Mouse (Mus musculus) thymus, postnatal 10 days (tissue): ENCODE data around the gene Mal.
A peak's percentile ranks its signal among the peaks of the same experiment; 100 is the strongest.

Experiments
- DNase-seq, 2 experiments: peaks; one replicate each; pipeline ENCODE4 v3.0.0; 2021; ENCODE audit warnings: low spot score in 2 of 2

The Mal gene

GRCm38 (mm10) chr2:127656086-127656720 is at the start of gene Mal:
Mal (minus strand) TSS chr2:127656695.
- no peak for DNase-seq

DNA sequence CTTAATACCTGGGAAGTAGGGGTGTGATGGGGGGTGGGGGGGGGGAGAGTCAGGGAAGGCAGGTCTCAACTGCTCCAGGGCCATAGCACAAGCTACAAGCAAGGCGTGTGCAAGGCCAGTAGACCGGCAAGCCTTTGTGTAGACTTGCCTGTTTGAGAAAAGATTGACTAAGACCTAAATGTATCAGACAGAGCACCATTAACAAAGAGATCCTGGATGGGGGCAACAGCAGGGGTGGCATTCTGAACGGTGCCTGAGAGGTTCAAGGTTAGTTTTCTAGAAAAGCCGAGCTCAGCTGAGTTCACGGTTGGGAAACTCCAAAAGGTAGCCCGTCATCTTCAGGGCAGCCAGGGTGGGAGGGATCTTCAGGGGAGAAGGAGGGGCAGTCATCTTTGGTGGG is 48.8 kb upstream of the Mal start:
- no peak for DNase-seq

DNA sequence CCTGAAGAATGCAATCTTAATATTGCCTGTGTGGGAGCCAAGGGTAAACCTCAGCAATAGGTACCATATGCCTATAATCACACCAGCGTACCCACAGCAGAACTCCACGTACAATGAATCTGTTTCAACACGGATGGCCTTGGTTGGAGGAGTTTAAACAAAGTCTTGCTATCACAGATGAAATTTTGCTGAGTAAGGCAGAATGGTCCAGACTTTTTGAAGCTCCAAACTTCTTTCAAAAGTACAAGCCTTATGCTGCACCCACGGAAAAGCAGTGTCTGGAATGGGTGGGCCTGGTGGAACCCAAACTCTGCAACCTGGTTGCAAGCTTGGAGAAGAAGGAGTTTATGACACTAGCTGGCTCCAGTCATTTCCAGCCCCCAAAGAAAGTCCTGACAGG is 32.7 kb upstream of the Mal start:
- DNase-seq, result no peak

DNA sequence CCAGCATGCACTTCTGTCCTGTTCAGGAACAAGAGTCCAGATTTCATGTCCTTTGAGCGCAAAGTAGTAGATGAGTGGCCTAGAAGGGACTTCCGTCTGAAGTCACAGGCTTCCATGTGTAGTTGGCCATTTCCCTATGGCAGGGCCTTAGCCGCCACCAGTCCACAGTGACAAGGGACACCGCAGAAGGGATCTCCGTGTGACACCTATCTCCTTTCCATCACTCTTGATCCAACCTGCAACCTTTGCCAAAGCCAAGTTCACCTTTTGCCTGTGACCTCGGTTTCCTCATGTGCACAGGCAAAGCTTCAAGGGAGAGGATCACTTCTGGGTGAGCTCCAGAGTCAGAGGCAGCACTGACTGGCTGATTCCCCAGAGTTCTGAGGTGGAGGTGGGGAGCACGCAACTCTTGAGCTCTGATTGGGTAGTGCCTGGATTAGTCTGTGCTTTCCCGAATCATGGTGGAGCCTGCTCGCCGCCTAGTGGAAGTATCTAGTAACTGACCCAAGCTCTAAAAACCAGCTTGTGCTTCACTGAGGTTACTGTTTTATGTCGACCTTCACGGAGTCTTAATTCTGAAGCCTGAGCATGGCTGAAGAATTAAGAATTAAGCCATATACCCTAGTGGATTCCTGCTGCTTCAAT is 27.3 kb upstream of the Mal start:
- DNase-seq, result peak; percentile 28 to 45

DNA sequence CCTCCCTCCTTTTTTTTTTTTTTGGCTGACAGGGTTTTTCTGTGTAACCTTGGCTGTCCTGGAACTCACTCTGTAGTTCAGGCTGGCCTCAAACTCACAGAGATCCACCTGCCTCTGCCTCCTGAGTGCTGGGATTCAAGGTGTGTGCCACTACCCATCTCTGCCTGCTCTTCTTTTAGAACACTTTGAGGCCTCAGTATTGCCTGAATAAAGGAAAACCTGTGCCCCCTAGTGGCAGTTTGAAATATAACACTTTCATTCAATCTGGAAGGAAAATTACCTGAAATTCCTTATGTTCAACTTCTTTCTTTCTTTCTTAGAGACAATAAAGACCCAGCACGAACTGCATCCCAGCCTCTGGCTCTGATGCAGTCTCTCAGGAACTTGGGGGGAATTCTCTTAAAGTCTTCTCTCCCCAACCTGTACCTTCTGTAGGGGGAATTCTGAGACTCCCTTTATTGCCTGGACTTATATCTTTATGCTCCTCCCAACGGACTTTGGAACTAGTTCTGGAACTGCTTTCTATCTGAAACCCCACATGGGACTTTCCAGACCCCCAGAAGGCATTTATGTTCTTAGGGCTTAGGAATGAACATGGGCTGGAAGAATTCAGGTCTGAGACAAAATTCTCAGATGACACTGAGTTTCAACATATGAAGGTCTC is 11.5 kb upstream of the Mal start:
- peak in 1 of 2 experiments; percentile 43 for DNase-seq

DNA sequence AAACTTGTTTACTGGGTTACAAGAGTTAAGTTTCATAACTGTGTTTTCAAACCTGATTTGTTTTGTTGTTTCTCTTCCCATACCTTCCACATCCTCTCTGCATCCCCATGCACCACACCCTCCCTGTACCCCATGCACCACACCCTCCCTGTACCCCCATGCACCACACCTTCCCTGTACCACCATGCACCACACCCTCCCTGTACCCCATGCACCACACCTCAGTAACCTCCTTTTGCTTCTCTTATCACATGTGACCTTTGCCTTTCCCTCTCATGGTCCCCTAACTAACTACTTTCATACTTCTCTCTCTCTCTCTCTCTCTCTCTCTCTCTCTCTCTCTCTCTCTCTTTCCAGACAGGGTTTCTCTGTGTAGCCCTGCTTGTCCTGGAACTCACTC is 10.5 kb upstream of the Mal start:
- no peak for DNase-seq

DNA sequence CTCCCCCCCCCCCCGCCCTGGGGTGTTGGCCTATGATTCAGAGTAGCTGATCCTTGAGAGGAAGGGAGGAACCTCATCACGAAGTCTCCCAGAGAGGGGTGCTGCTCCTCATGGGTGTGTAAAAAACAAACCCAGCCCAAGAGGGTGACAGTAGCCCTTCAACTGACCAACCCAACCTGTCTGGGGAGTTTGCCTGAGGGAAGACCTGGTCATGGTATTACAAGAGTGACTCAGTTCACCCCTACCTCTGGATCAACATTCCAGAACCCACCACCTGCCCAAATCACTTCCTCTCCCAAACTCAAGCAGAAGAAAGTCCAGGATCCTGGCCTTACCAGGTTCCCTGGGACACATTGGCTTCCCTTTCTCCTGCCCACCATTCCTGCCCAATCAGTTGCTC is 6.2 kb upstream of the Mal start:
- no peak for DNase-seq

GRCm38 (mm10) chr2:127655419-127655818 is 1.1 kb downstream of the Mal start:
- DNase-seq, result no peak

DNA sequence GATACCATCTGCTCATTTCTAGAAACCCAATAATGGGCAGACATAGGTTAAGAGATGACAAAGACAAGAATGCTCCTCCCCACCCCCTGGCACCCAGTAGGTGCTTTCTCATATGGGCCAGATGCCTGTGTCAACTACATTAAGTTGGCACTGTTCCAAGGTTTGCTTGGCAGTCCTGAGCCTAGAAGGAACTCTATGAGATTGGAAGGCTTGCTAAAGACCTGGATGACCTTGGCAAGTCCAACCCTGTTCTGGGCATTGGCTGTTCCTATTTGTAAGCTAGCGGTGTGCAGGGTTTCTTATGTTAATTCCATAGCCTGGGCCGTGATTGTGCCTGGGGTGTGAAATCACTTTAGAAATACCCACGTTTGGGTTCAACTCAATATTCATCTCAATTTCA is 1.7 kb downstream of the Mal start:
- no peak for DNase-seq

- no peak for DNase-seq
Observed at GRCm38 (mm10) chr2:127652805-127653204, 3.7 kb downstream of the Mal start.

GRCm38 (mm10) chr2:127652335-127652734 is 4.2 kb downstream of the Mal start:
- DNase-seq, result no peak

- no peak for DNase-seq
Observed at GRCm38 (mm10) chr2:127651601-127652000, 4.9 kb downstream of the Mal start.

GRCm38 (mm10) chr2:127649921-127650320 is 6.6 kb downstream of the Mal start:
- no peak for DNase-seq

DNA sequence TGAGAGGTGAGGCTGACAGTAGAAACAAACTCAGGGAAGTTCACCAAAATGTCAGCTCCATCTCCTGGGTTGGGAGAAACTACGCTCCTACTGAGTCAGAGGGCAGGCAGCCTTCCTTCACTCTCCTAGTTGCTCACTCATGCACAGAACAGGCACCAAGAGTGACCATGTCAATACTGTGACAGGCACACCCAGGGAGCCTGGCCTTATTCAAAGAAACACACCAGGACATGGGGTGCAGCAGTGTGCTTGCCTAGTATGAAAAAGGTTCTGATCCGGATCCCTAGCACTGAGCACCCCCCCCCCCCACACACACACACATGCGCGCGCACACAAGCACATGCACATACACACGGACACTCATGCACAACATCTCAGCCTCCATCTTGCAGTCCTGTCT is 8.3 kb downstream of the Mal start:
- no peak for DNase-seq

DNA sequence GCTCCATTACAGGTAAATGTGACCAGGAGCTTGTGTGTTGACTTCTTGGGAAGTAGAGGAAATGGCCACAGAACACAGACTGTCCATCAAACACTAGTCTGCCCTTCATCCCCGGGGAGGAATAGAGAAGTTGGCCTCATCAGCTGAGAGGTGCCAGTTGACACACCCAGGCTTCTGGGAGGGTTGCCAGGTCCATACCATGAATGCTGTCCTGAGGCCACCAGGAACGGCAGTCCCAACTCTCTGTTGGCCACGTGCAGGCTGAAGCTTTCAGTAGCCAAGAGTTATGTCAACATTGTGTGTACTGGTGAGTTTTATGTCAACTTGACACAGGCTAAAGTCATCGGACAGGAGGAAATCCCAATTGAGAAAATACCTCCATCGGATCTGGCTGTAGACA is 9.6 kb downstream of the Mal start:
- DNase-seq, result no peak

DNA sequence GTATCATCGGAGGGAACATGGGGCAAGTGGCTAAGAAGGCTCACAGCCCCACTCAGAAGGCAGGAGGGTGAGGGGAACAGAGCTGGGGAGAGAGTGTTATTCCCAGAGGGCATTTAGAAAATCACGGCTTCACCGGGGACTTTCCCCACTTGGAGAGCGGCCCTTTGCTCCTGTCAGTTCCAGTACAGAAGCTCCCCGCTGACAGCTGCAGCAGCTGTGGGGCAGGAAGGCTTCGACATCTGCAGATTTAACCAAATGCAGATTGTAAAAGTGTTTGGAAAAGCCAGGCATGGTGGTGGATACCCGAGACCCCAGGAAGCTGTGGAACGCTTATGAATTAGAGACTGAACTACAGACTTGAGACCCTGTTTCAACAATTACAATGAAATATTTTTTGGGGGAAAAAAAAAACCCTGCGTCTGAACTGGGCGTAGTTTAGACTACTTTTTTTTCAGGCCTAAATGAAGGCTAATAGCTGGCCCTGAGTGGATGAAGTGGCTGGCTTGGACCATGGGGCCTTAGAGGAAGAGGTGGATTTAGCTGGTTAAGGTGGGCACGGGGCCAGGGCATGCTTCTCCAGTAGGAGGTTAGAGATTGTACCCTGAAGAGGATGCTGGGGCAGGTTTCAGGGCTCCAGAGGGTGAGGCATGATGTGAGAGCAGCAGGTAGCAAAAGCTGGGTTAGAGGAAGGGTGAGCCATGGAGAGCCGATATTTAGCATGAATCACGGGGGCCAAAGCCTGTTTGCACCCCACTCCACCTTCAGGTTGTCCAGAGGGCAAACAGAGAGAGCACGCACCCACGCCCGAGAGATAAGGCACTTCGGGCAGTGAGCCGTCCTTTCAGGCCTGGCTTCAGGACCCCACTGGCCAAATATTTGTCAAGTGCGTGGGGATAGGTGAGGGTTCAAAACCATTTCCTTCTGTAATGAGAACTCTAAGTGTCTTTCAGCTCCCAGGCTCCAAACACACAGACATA is 12.5 kb downstream of the Mal start:
- DNase-seq, result no peak

GRCm38 (mm10) chr2:127638973-127639372 is 17.5 kb downstream of the Mal start:
- no peak for DNase-seq

GRCm38 (mm10) chr2:127635581-127635980 is 20.9 kb downstream of the Mal start:
- no peak for DNase-seq

DNA sequence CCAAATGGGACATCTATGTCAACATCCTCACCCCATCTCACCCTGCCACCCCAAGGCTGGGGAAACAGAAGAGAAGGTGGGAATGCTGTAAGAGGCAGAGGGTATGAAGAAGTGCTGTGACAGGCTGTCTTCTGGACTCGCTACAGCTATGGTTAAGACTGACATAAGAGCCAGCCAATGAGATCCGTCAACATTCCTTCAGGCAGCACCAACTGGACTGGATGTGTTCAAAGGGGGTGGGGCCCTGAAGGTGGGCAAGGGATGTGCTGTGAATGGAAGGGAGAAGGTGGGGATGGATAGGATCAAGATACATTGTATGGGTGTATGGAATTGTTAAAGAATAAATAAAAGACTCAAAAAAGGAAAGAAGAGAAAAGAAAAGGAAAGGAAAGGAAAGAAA is 23.9 kb downstream of the Mal start:
- DNase-seq, result no peak

DNA sequence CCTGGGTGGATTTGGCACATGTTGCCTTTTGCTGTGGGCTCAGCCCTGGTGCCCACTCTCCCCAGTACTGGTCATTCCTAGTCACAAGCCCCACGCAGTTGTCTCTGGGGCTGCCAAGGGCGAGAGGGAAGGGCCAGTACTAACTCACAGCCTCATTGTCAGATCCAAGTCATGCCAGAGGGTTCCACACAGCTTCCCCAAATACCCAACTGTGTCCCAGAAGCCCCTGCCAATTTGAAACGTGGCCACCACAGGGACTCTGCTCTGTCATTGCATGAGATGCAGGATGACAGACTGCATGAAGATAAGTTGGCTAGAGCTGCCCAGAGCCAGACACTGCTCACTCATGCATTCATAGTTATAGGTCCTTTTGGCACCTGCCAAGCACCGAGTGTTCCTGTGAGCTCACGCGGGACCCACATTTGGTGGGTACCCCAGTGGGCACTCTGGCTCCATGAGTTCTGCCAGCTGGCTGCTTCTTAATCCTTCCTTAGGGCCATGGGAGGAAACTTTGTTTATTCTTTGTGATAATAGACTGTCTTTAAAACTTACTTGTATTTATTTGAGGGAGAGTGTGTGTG is 28.4 kb downstream of the Mal start:
- DNase-seq, result no peak

DNA sequence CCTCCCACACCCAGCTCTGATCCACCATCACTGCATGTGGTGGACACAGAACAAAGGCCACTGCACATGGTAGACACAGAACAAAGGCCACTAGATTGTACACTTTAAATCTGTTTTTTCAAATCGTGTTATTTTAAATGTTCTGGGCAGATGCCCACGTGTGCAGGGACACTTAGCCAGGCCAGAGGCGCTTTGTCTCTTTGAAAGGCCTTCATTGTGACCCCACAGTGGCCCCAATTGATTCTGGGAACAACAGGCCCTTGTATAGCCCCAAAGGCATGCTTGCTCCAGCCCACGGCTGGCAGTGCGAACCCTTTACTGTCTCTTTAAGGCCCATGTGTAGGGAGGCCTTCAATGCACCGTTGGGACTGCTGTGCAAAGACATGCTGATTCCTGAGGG is 29.1 kb downstream of the Mal start:
- no peak for DNase-seq

DNA sequence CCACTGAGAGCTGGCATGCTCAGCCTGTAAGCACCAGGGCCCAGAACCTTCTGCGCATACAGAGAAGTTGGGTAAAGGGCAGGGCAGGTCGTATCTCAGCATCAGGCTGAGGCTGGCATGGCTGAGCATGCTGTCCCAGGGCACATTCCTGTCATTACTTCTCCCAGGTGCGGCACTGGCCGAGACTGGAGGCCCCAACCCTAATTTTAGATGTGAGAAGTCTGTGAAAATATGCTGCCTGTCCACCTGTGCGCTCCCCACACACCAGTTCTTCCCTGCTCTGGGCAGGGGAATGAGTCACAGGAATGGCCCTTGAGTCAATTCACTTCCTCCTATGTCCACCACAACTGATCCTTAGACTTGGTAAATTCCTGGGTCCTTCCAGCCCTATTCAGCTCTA is 30.8 kb downstream of the Mal start:
- DNase-seq, result no peak
